Mouse (Mus musculus) ZHBTc4 (cell line): ENCODE measurements at regions not wholly inside any gene's neighbourhood (a gene's known extent, or its start where the extent isn't known, plus 50 kb on each side); places are given as distances from the start of the nearest gene placed in this dataset.

ENCODE experiments used
- DNase-seq: peaks from one replicate; pipeline ENCODE4 v3.0.0-alpha.2; 2011; ENCODE audit warnings: low read depth, low spot score

GRCm38 (mm10) chr3:91957173-91957572 is 57.2 kb upstream of the Pglyrp3 start:
- DNase-seq: no peak

GRCm38 (mm10) chr3:91958571-91958970 is 55.8 kb upstream of the Pglyrp3 start:
- peak; percentile 60 for DNase-seq

GRCm38 (mm10) chr3:91963881-91964280 is 50.5 kb upstream of the Pglyrp3 start:
- DNase-seq: peak; percentile 87

- DNase-seq: peak; percentile 89
Observed at GRCm38 (mm10) chr3:91964543-91964942, 49.8 kb upstream of the Pglyrp3 start.
